Mouse (Mus musculus) CH12F3 (cell line): ENCODE measurements at regions not wholly inside any gene's neighbourhood (a gene's known extent, or its start where the extent isn't known, plus 50 kb on each side); places are given as distances from the start of the nearest gene placed in this dataset.

Experiments used
- in situ Hi-C: fragments of 300-500 bp; cut with MboI; formaldehyde crosslinking; loops from 2 replicates; pipeline ENCODE4 v1.14.3; 2020; ENCODE audit warnings: low sequenced_read_pairs

GRCm38 (mm10) chr2:45219851-45220250 lies 102.7 kb upstream of the Zeb2 start:
- in situ Hi-C loops: no loop called here

DNA sequence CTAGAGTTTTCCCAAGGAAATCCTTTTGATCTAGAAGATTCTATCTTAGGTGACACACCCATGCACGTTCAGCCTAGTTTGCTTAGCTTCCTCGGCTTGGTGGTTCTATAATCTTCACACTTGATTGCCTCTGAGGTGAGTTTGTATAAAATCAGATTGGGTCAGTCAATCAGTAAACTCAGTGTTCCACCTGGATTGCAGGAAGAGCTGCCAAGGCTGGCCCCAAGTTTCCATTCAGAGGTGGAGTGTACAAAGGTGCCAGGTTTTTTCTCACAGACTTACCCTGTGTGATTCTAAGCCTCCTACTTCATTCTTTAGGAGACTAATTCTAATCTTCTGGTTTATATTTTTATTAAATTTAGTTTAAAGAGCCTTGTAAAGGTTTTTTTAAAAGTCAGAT lies 95.6 kb upstream of the Zeb2 start:
- in situ Hi-C loops: no loop called here

DNA sequence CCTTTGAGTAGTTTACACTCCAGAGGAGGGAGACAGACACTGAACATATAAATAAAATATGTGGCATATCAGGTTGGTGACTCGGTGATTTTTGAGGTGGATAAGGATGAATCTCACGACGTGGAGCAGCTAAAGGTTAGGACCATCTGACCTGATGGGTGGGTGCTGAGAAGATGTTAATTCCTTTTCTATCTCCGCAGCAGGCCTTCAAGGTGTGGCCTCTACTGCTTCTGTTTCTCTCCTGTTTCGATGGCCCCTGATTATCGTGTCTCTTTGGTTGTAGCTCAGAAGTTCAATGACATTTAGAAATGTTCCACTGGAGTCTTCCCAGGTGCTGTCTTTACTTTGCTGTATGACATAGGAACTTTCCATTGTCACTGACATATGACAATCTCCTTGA lies 91.3 kb upstream of the Zeb2 start:
- in situ Hi-C loops: no loop called here

DNA sequence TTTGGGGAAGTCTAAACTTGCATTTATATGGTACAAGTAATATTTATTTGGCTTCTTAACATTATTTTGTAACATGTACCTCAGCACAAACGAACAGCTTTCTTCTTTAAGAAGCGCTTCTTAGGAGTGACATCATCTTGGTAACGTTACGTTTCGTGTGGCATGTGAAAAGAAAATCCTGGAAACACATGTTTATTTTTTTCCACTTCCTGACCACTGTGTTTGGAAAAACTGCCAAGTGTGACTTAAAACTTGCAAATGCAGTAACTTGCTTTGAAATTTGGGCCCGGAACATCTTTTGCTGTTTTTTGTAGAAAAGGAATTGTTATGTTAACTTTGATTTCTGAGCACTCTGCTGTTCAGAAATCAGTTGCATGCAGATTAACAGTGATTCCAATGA lies 88.6 kb upstream of the Zeb2 start:
- in situ Hi-C loops: no loop called here

GRCm38 (mm10) chr2:45205211-45205610 lies 88.0 kb upstream of the Zeb2 start:
- in situ Hi-C loops: no loop called here

DNA sequence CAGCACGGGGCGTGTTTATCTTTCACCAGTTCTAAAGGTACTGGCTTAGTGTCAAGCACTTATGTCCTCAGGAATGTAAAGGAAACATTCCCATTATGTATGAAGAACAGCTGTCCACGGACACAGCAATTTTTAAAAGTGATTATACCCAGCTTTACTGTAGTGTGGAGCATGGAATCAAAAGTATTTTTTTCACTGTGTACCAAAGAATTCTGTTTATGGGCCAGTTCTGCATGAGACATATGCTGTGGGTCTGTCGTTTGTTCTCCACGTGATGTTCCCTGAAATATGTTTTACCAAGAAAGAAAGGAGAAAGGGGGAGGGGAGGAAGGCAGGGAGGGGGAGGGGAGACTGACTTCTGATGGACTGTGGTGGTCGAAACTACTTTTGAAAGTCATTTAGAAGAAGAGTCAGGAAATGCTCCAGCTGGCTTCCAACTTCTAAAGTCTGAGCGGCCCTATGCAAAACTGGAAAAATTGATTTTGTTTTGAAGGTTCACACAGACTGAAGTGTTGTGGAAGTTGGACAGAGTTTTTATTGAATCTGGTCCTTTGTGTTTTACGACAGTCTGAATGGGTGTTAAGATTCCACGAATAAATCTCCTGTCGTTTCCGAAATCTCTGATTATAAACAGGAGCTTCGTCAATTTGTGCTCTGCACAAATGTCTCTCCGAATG lies 80.9 kb upstream of the Zeb2 start:
- in situ Hi-C loops: no loop called here

- in situ Hi-C loops: no loop called here
Observed at GRCm38 (mm10) chr2:45197342-45197741, 80.1 kb upstream of the Zeb2 start.

- in situ Hi-C loops: no loop called here
Observed at GRCm38 (mm10) chr2:45196511-45196910, 79.3 kb upstream of the Zeb2 start.

DNA sequence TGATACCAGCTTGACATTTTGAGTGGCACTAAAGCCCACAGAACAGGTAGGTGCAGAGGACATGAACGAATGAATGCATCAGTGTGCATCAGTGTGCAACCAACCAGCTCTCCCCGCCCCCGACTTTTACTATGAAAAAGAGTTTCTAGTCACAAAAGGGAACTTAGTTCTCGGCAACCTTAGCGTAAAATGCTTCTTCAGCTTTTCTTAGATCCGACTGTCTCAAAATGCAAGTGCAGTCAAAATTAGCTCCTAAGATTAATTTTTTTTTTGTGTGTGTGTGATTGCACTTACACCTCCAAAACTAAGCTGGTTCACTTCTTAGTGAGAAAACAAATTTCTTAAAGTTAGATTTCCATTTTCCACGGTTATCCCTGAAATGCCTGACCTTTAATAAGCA lies 77.1 kb upstream of the Zeb2 start:
- in situ Hi-C loops: no loop called here

DNA sequence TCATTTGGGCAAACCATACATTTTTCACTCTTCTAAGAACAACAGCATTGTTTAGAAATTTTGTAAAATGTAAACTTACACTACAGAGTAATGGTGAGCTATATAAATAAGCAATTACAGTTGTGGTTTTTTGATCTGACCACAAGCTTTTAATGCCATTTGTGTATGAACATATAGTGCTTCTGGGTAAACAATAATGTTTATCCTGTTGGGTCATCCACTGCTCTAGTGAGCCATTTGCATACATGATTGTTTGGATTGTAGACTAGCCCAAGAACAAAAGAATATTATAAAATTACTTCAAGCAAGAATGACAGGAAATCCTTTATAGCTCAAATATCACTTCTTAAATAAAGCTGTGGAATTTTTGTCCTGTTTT lies 68.4 kb upstream of the Zeb2 start:
- in situ Hi-C loops: no loop called here

GRCm38 (mm10) chr2:45184704-45185620 lies 67.8 kb upstream of the Zeb2 start:
- in situ Hi-C loops: no loop called here

GRCm38 (mm10) chr2:45184149-45184548 lies 67.0 kb upstream of the Zeb2 start:
- in situ Hi-C loops: no loop called here

GRCm38 (mm10) chr2:45182876-45183275 lies 65.7 kb upstream of the Zeb2 start:
- in situ Hi-C loops: no loop called here

DNA sequence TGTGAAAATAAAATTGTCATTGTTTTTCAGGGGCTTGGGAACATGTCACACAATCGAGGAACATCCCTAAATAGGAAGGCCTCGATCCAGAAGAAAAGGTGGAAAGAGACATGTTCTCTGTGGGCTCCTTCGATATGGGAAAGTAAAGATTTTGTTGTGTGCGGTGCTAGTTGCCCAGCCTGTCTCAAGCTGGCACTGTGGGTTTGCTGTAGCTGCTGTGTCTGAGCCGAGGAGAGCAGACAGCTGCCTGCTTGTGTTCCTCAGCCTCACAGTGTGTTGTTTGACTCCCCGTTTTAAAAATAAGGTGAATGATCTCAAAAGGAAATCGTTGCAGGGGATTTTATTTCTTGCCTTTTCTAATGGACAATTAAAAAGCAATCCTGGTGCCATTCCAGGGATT lies 64.4 kb upstream of the Zeb2 start:
- in situ Hi-C loops: no loop called here

- in situ Hi-C loops: no loop called here
Observed at GRCm38 (mm10) chr2:45178849-45179453, 61.8 kb upstream of the Zeb2 start.

DNA sequence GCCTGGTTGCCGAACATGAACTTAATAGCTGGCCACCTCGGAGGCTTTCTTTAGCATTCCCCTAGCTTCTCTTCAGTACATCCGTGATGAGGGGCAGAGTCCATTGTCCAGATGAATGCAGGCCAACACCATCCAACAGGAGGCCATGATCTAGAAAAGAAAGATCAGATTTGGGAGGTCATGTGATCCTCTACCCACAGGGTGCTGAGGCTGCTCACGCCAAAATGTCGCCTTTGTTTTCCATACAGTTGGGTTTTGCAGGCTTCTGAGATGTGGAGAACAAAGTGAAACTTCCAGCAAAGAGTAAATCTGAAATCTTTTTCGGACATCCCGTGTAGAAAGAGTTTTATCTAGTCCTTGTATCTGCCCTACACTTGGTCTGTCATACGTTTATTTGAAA lies 55.2 kb upstream of the Zeb2 start:
- in situ Hi-C loops: no loop called here

- in situ Hi-C loops: no loop called here
Observed at GRCm38 (mm10) chr2:45171520-45172173, 54.5 kb upstream of the Zeb2 start.

GRCm38 (mm10) chr2:45170272-45170671 lies 53.1 kb upstream of the Zeb2 start:
- in situ Hi-C loops: no loop called here

GRCm38 (mm10) chr2:45169429-45170070 lies 52.4 kb upstream of the Zeb2 start:
- in situ Hi-C loops: no loop called here

- in situ Hi-C loops: no loop called here
Observed at GRCm38 (mm10) chr2:45168606-45169005, 51.4 kb upstream of the Zeb2 start.
